Mouse (Mus musculus): Measurements from ENCODE around the gene Kcnc1.

The Kcnc1 gene

GRCm38 (mm10) chr7:46396231-46396927, at the start of gene Kcnc1:
Kcnc1 (plus strand) TSS chr7:46396497.
- DNase-seq (ENCODE audit: low read depth, low spot score), result peak; percentile 86
- H3K36me3 ChIP-seq (ENCODE audit: control insufficient read depth, insufficient read depth, low read length, poor library complexity, severe bottlenecking), result no peaks in the 10 kb centered on the region

DNA sequence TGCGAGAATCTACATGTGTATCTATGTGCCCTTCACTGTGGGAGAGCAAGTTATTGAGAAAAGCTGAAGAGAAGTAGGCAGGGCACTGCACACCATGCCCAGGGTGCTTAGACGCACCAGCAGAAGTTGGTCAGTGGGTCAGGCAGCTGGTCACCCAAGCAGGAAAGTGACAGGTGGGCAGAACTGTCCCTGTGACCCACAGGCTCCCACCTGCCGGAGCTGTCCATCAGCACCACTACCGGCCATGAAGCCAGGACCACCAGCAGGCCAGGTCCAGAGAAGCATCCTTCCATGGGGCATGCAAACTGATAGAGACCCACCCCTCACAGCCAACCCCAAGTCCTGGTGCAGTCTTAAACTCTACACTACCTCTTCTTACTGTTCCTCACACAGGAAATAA, 48.6 kb upstream of the Kcnc1 start:
- no peaks in the 10 kb centered on the region for H3K36me3 ChIP-seq (ENCODE audit: control insufficient read depth, insufficient read depth, low read length, poor library complexity, severe bottlenecking)
- DNase-seq (ENCODE audit: low read depth, low spot score), result no peak
- no peaks in the 10 kb centered on the region for H3K27me3 ChIP-seq (ENCODE audit: control insufficient read depth, insufficient read depth, low read length, poor library complexity, severe bottlenecking)

More at GRCm38 (mm10) chr7:46396231-46396927, at the start of gene Kcnc1:
- H3K27me3 ChIP-seq (ENCODE audit: control insufficient read depth, insufficient read depth, low read length, poor library complexity, severe bottlenecking), result no peaks in the 10 kb centered on the region

DNA sequence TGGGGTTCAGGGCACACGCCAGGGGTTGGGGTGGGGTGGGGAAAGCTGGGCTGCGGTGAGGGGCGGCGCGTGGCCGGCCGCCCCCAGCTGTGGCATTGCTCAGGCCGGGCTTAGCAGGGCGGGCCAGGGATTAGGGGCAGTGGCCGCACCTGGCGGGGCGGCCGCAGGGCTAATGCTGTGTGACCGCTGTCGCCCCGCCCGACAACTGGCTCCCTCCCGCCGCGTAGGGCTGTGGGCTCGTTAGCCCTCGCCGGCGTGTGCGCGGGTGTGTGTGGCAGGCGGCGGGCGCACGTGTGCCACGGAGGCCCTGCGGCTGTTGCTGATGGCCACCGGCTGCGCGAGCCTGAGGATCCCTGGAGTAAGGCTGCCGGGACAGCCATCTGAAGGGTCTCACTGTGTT, 47.5 kb upstream of the Kcnc1 start:
- no peaks in the 10 kb centered on the region for H3K36me3 ChIP-seq (ENCODE audit: control insufficient read depth, insufficient read depth, low read length, poor library complexity, severe bottlenecking)

GRCm38 (mm10) chr7:46350119-46350702, 46.1 kb upstream of the Kcnc1 start:
- no peaks in the 10 kb centered on the region for H3K36me3 ChIP-seq (ENCODE audit: control insufficient read depth, insufficient read depth, low read length, poor library complexity, severe bottlenecking)
- DNase-seq (ENCODE audit: low read depth, low spot score), result no peak
- H3K27me3 ChIP-seq (ENCODE audit: control insufficient read depth, insufficient read depth, low read length, poor library complexity, severe bottlenecking), result no peaks in the 10 kb centered on the region

More for the DNA sequence above, 47.5 kb upstream of the Kcnc1 start:
- H3K27me3 ChIP-seq (ENCODE audit: control insufficient read depth, insufficient read depth, low read length, poor library complexity, severe bottlenecking), result no peaks in the 10 kb centered on the region
- DNase-seq (ENCODE audit: low read depth, low spot score), result no peak

GRCm38 (mm10) chr7:46352748-46353147, 43.5 kb upstream of the Kcnc1 start:
- H3K36me3 ChIP-seq (ENCODE audit: control insufficient read depth, insufficient read depth, low read length, poor library complexity, severe bottlenecking), result no peaks in the 10 kb centered on the region
- DNase-seq (ENCODE audit: low read depth, low spot score), result no peak
- H3K27me3 ChIP-seq (ENCODE audit: control insufficient read depth, insufficient read depth, low read length, poor library complexity, severe bottlenecking), result no peaks in the 10 kb centered on the region

DNA sequence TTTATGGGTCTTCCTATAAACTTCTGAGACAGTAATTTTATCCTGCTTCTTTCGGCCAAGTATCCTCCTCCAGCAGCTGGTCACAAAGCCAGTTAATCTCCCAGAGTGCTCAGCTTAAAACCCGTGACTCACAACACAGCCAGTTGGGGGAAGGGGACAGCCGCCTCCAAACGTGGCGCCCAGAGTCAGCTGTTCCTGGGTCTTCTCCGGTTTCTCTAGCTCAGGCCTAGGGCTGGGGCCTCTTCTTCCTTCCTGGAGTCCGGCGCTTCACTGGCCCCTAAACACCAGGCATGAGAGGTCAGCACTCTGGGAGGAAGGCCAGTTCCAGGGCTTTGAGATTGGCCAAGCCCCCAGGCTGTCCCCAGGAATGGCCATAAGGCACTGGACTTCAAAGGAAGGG, 43.1 kb upstream of the Kcnc1 start:
- no peak for DNase-seq (ENCODE audit: low read depth, low spot score)
- no peaks in the 10 kb centered on the region for H3K36me3 ChIP-seq (ENCODE audit: control insufficient read depth, insufficient read depth, low read length, poor library complexity, severe bottlenecking)
- H3K27me3 ChIP-seq (ENCODE audit: control insufficient read depth, insufficient read depth, low read length, poor library complexity, severe bottlenecking), result no peaks in the 10 kb centered on the region

- DNase-seq (ENCODE audit: low read depth, low spot score), result peak; percentile 8
- no peaks in the 10 kb centered on the region for H3K36me3 ChIP-seq (ENCODE audit: control insufficient read depth, insufficient read depth, low read length, poor library complexity, severe bottlenecking)
- H3K27me3 ChIP-seq (ENCODE audit: control insufficient read depth, insufficient read depth, low read length, poor library complexity, severe bottlenecking), result no peaks in the 10 kb centered on the region
Observed at GRCm38 (mm10) chr7:46353875-46354274, 42.4 kb upstream of the Kcnc1 start.

GRCm38 (mm10) chr7:46361776-46362175, 34.5 kb upstream of the Kcnc1 start:
- DNase-seq (ENCODE audit: low read depth, low spot score), result no peak
- Histone ChIP-seq H3K36me3 (ENCODE audit: control insufficient read depth, insufficient read depth, low read length, poor library complexity, severe bottlenecking) (no peaks in the 10 kb centered on the region), H3K27me3 (ENCODE audit: control insufficient read depth, insufficient read depth, low read length, poor library complexity, severe bottlenecking) (no peaks in the 10 kb centered on the region)

- no peaks in the 10 kb centered on the region for H3K27me3 ChIP-seq (ENCODE audit: control insufficient read depth, insufficient read depth, low read length, poor library complexity, severe bottlenecking)
- H3K36me3 ChIP-seq (ENCODE audit: control insufficient read depth, insufficient read depth, low read length, poor library complexity, severe bottlenecking), result no peaks in the 10 kb centered on the region
- DNase-seq (ENCODE audit: low read depth, low spot score), result no peak
Observed at GRCm38 (mm10) chr7:46364154-46364553, 32.1 kb upstream of the Kcnc1 start.

DNA sequence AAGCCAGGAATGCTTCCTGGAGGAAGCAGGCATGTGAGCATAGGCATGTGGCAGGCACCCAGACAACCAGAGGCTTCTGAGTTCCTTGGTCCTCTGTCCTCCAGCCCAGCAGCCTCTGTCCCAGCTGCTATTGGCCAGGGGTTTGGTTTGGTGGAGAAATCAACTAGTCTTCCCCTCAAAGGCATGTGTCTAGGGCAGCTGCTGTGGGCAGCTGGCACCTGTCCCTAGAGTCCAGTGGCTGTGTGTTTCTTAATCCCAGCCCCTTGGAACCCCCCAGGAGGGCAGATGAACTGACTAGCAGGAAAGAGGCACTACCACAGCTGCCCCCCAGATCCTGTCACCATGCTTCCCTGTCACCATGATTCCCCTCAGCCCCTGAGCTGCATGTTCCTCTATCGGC, 30.5 kb upstream of the Kcnc1 start:
- no peaks in the 10 kb centered on the region for H3K36me3 ChIP-seq (ENCODE audit: control insufficient read depth, insufficient read depth, low read length, poor library complexity, severe bottlenecking)
- no peak for DNase-seq (ENCODE audit: low read depth, low spot score)
- H3K27me3 ChIP-seq (ENCODE audit: control insufficient read depth, insufficient read depth, low read length, poor library complexity, severe bottlenecking), result no peaks in the 10 kb centered on the region

DNA sequence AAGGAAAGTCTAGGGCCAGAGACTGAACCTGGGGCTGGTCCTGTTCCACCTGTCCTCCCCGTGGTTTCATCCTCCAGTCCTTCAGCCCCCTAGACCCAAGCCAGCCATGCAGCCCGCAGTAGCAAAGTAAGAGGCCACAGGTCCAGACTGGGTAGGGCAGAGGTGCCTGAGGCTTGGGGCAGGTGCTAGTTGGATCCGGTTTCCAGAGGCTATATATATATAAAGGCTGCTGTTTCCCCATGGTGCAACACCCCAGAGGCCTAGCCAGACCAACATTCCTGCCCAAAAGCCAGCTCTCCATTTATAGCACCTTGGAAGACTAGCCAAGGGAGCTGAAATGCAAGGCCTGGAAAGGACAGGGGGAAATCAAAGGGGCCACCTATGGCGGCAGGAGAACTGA, 25.2 kb upstream of the Kcnc1 start:
- Histone ChIP-seq H3K27me3 (ENCODE audit: control insufficient read depth, insufficient read depth, low read length, poor library complexity, severe bottlenecking) (no peaks in the 10 kb centered on the region), H3K36me3 (ENCODE audit: control insufficient read depth, insufficient read depth, low read length, poor library complexity, severe bottlenecking) (no peaks in the 10 kb centered on the region)
- no peak for DNase-seq (ENCODE audit: low read depth, low spot score)

- no peak for DNase-seq (ENCODE audit: low read depth, low spot score)
- H3K36me3 ChIP-seq (ENCODE audit: control insufficient read depth, insufficient read depth, low read length, poor library complexity, severe bottlenecking), result no peaks in the 10 kb centered on the region
- H3K27me3 ChIP-seq (ENCODE audit: control insufficient read depth, insufficient read depth, low read length, poor library complexity, severe bottlenecking), result no peaks in the 10 kb centered on the region
Observed at GRCm38 (mm10) chr7:46376172-46377007, 19.9 kb upstream of the Kcnc1 start, which contains the start of gene Myod1. Myod1 (plus strand) TSS chr7:46376474.

GRCm38 (mm10) chr7:46377008-46377346, 19.3 kb upstream of the Kcnc1 start:
- Histone ChIP-seq H3K36me3 (ENCODE audit: control insufficient read depth, insufficient read depth, low read length, poor library complexity, severe bottlenecking) (no peaks in the 10 kb centered on the region), H3K27me3 (ENCODE audit: control insufficient read depth, insufficient read depth, low read length, poor library complexity, severe bottlenecking) (no peaks in the 10 kb centered on the region)
- peak; percentile 29 for DNase-seq (ENCODE audit: low read depth, low spot score)

DNA sequence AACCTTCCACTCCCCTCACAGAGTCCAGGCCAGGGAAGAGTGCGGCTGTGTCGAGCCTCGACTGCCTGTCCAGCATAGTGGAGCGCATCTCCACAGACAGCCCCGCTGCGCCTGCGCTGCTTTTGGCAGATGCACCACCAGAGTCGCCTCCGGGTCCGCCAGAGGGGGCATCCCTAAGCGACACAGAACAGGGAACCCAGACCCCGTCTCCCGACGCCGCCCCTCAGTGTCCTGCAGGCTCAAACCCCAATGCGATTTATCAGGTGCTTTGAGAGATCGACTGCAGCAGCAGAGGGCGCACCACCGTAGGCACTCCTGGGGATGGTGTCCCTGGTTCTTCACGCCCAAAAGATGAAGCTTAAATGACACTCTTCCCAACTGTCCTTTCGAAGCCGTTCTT, 18.2 kb upstream of the Kcnc1 start:
- peak; percentile 60 for DNase-seq (ENCODE audit: low read depth, low spot score)
- no peaks in the 10 kb centered on the region for H3K27me3 ChIP-seq (ENCODE audit: control insufficient read depth, insufficient read depth, low read length, poor library complexity, severe bottlenecking)
- no peaks in the 10 kb centered on the region for H3K36me3 ChIP-seq (ENCODE audit: control insufficient read depth, insufficient read depth, low read length, poor library complexity, severe bottlenecking)

GRCm38 (mm10) chr7:46378983-46379382, 17.3 kb upstream of the Kcnc1 start:
- Histone ChIP-seq H3K27me3 (ENCODE audit: control insufficient read depth, insufficient read depth, low read length, poor library complexity, severe bottlenecking) (no peaks in the 10 kb centered on the region), H3K36me3 (ENCODE audit: control insufficient read depth, insufficient read depth, low read length, poor library complexity, severe bottlenecking) (no peaks in the 10 kb centered on the region)
- DNase-seq (ENCODE audit: low read depth, low spot score), result peak; percentile 79

Measured in splenic B cell, adult 2 months (primary cell).